Mouse (Mus musculus): Measurements from ENCODE around the gene Mllt3.

DNA sequence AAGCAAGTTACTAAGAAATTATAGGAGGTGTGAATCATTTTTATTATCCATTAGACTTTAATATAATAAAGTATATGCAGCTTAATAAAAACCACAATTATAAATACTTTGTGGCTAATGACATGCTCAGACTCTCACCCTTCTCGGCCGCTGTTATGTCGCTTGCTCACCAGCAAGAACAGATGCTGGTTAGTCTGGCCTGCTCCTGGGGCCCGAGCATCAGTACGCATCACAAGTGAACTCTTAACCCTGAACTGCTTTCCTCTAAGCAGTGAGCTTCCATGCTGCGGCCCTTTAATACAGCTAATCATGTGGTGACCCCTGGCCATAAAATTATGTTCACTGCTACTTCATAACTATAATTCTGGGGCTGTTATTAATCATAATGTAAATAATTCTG lies 198.0 kb downstream of the Mllt3 start:
- TF ChIP-seq POLR2A (IDR thresholded peaks at IDR 0.05; ENCODE audit: low read depth, low read length) (no peak), CTCF (IDR thresholded peaks at IDR 0.05; ENCODE audit: extremely low read depth, insufficient read depth, insufficient read length, insufficient replicate concordance) (no peak)
